Mouse (Mus musculus): ENCODE results near the gene Pfkfb2. TPM values are rescaled to one million over a fixed set of nuclear protein-coding genes. Genes with fewer than 3 reads are reported as not detected.

The Pfkfb2 gene
- polyA plus RNA-seq, 1 experiment = 9.7 TPM

DNA sequence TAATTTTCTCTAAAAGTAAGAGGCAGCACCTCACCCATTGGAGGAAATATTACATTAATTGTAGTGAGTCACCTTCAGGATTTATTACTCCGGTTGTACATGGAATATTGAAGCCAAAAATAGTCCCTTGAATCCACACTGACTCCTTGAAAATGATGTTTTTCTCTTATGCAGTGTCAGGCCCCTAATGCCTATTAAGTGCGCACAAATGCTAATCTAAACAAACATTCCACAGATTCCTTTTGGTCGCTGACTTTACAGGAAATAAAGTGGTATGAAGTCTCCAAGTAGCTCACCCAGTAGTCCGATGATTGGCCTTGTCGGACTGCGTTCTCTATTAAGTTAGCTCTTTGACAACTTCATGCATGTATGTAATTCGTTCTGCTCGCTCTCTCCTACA is 5.8 kb upstream of the Pfkfb2 start:
- no peaks in the 10 kb centered on the region for H3K4me1 ChIP-seq (ENCODE audit: control insufficient read depth, insufficient read depth, low read length)
- no peak overlapping the region for H3K9ac ChIP-seq (ENCODE audit: low read depth, poor library complexity, severe bottlenecking)
- H3K27ac ChIP-seq (ENCODE audit: insufficient read depth, low read length) = no peak overlapping the region
- TF ChIP-seq CTCF (IDR thresholded peaks at IDR 0.05; ENCODE audit: low read depth, low read length) (no peak), POLR2A (IDR thresholded peaks at IDR 0.05; ENCODE audit: insufficient read depth, low read length) (no peak), EP300 (IDR thresholded peaks at IDR 0.05; ENCODE audit: insufficient read depth, low read depth, low read length) (no peak)
- no peaks in the 10 kb centered on the region for H3K27me3 ChIP-seq (ENCODE audit: control insufficient read depth, insufficient read depth, low read length, poor library complexity, severe bottlenecking)
- H3K4me3 ChIP-seq (ENCODE audit: low read depth, low read length) = no peak overlapping the region
- H3K9me3 ChIP-seq (replicated peaks; ENCODE audit: control insufficient read depth, insufficient read depth, low read length, poor library complexity, severe bottlenecking) = no peaks in the 10 kb centered on the region
- no peaks in the 10 kb centered on the region for H3K36me3 ChIP-seq (ENCODE audit: control insufficient read depth, insufficient read depth, low read length, poor library complexity, severe bottlenecking)

DNA sequence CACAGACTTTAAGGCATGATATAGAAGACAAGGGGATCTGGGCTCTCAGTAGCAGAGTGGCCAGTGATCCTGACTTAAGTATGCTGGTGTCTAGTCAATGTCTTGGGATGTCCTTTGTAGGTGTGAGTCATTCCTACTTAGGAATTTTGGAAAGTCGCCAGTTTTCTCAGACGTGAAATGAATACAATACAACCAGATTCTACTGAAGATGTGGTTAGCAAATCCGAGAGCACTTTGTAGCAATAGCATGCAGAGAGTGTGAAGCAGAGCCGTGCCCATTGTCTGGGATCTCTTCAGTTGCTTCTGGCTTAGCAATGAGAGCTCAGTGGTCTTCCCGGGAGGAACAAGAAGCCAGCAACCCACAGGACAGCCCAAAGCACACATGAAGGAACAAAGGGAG is 5.4 kb upstream of the Pfkfb2 start:
- no peaks in the 10 kb centered on the region for H3K27me3 ChIP-seq (ENCODE audit: control insufficient read depth, insufficient read depth, low read length, poor library complexity, severe bottlenecking)
- no peaks in the 10 kb centered on the region for H3K36me3 ChIP-seq (ENCODE audit: control insufficient read depth, insufficient read depth, low read length, poor library complexity, severe bottlenecking)
- H3K4me1 ChIP-seq (ENCODE audit: control insufficient read depth, insufficient read depth, low read length) = no peaks in the 10 kb centered on the region
- H3K27ac ChIP-seq (ENCODE audit: insufficient read depth, low read length) = no peak overlapping the region
- TF ChIP-seq EP300 (IDR thresholded peaks at IDR 0.05; ENCODE audit: insufficient read depth, low read depth, low read length) (no peak), POLR2A (IDR thresholded peaks at IDR 0.05; ENCODE audit: insufficient read depth, low read length) (no peak), CTCF (IDR thresholded peaks at IDR 0.05; ENCODE audit: low read depth, low read length) (no peak)
- no peak overlapping the region for H3K9ac ChIP-seq (ENCODE audit: low read depth, poor library complexity, severe bottlenecking)
- no peak overlapping the region for H3K4me3 ChIP-seq (ENCODE audit: low read depth, low read length)
- no peaks in the 10 kb centered on the region for H3K9me3 ChIP-seq (replicated peaks; ENCODE audit: control insufficient read depth, insufficient read depth, low read length, poor library complexity, severe bottlenecking)

DNA sequence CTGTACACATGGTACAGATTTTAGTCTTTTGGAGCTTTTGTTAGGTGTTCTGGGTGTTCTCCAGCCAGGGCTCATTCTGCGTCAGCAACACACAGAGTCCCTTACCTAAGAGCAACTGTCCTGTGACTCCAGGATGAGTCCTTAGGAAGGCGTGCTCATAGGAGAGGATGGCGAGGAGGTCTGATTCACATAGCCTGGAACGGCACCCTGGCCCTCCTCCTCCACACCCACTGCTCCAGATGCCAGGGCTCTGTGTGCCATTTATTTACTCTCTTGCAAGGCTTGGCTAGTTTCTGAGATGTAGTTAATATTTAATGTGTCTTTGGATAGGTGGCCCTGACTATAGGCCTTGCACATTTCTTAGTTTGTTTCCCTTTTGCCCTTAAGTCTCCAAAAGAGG is 4.6 kb upstream of the Pfkfb2 start:
- TF ChIP-seq EP300 (IDR thresholded peaks at IDR 0.05; ENCODE audit: insufficient read depth, low read depth, low read length) (no peak), POLR2A (IDR thresholded peaks at IDR 0.05; ENCODE audit: insufficient read depth, low read length) (no peak), CTCF (IDR thresholded peaks at IDR 0.05; ENCODE audit: low read depth, low read length) (no peak)
- H3K9me3 ChIP-seq (replicated peaks; ENCODE audit: control insufficient read depth, insufficient read depth, low read length, poor library complexity, severe bottlenecking) = no peaks in the 10 kb centered on the region
- no peaks in the 10 kb centered on the region for H3K36me3 ChIP-seq (ENCODE audit: control insufficient read depth, insufficient read depth, low read length, poor library complexity, severe bottlenecking)
- H3K9ac ChIP-seq (ENCODE audit: low read depth, poor library complexity, severe bottlenecking) = no peak overlapping the region
- H3K27ac ChIP-seq (ENCODE audit: insufficient read depth, low read length) = no peak overlapping the region
- no peaks in the 10 kb centered on the region for H3K4me1 ChIP-seq (ENCODE audit: control insufficient read depth, insufficient read depth, low read length)
- no peak overlapping the region for H3K4me3 ChIP-seq (ENCODE audit: low read depth, low read length)
- no peaks in the 10 kb centered on the region for H3K27me3 ChIP-seq (ENCODE audit: control insufficient read depth, insufficient read depth, low read length, poor library complexity, severe bottlenecking)

DNA sequence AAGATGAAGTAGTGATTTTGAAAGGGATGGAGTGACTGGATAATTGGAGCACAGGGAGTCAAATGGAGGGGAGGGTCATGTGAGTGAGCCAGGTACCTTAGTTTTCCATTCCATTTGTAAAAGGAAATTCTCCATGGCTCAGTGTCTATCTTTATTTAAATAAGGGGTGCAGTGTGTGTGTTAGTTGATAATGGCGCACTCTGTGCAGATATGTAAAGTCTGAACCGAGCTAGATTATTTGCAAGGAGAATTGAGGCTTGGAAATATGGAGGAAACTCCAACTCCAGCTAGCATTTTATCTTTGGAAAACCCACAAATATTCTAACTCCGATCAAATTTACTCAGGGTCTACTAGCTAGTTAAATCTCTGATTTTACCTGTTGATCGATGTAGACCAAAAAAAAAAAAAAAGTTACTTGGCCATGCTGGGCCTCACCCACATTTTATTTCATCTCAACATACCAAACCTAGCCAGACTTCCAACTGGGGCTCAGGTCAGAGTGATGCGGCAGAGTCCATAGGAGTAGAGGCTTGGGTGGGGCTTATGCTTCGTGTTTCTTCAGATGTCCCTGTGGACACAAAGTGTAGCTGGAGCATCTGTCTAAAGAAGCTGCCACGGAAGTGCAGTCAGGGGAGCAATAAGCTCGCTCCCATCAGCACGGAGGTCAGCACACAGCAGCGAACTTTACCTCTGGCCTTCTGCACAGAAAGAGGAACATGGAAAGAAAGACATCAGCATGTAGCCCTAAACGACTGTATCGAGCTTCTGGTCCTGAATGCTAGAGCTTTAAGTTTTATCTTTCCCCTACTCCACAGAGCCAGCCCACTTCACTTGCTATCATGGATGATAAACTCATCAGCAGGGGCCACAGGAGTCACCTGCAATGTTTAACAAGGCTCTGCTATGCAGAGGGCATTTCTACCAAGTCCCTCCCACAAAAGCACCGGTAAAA is 3.9 kb upstream of the Pfkfb2 start:
- Histone ChIP-seq H3K27ac (ENCODE audit: insufficient read depth, low read length) (no peak overlapping the region), H3K9ac (ENCODE audit: low read depth, poor library complexity, severe bottlenecking) (no peak overlapping the region), H3K4me3 (ENCODE audit: low read depth, low read length) (no peak overlapping the region), H3K4me1 (ENCODE audit: control insufficient read depth, insufficient read depth, low read length) (no peaks in the 10 kb centered on the region), H3K36me3 (ENCODE audit: control insufficient read depth, insufficient read depth, low read length, poor library complexity, severe bottlenecking) (no peaks in the 10 kb centered on the region), H3K27me3 (ENCODE audit: control insufficient read depth, insufficient read depth, low read length, poor library complexity, severe bottlenecking) (no peaks in the 10 kb centered on the region), H3K9me3 (replicated peaks; ENCODE audit: control insufficient read depth, insufficient read depth, low read length, poor library complexity, severe bottlenecking) (no peaks in the 10 kb centered on the region)
- TF ChIP-seq CTCF (IDR thresholded peaks at IDR 0.05; ENCODE audit: low read depth, low read length) (no peak), POLR2A (IDR thresholded peaks at IDR 0.05; ENCODE audit: insufficient read depth, low read length) (no peak), EP300 (IDR thresholded peaks at IDR 0.05; ENCODE audit: insufficient read depth, low read depth, low read length) (no peak)

DNA sequence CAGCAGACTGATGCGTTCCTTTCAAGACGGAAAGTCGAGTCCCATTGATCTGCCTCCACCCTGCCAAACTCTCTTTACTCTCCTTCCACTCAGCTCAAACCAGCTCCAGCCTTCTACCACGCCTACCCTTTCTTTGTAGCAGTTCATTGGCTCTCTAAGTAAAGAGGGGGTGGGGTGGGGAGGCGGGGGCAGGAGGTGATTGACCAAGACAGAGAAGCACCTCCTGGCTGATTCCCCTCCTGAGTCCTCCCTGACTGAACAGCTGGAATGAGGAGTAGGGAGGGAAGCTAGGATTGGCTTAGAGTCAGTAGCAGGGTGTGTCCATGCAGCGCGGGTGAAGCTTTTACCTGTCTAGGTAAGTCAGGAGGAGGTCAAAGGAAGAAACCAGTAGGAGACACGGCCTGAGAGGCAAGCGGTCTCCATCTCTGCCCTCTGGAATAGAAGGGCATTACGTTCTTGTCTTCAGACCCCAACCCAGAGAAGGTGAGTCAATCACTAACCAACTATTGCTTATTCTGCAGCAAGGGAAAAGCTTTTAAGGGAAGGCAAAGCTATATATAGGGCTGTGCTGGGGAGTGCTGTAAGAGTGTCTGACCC is 2.8 kb upstream of the Pfkfb2 start, which contains the start of gene AA986860:
Gene AA986860, plus strand, starts transcription at position 236 of the 597 bp plus-strand sequence.
- no peaks in the 10 kb centered on the region for H3K9me3 ChIP-seq (replicated peaks; ENCODE audit: control insufficient read depth, insufficient read depth, low read length, poor library complexity, severe bottlenecking)
- no peaks in the 10 kb centered on the region for H3K36me3 ChIP-seq (ENCODE audit: control insufficient read depth, insufficient read depth, low read length, poor library complexity, severe bottlenecking)
- no peaks in the 10 kb centered on the region for H3K27me3 ChIP-seq (ENCODE audit: control insufficient read depth, insufficient read depth, low read length, poor library complexity, severe bottlenecking)
- H3K27ac ChIP-seq (ENCODE audit: insufficient read depth, low read length) = no peak within 1 kb of the TSS
- H3K4me1 ChIP-seq (ENCODE audit: control insufficient read depth, insufficient read depth, low read length) = no peaks in the 10 kb centered on the region
- H3K9ac ChIP-seq (ENCODE audit: low read depth, poor library complexity, severe bottlenecking) = no peak within 1 kb of the TSS
- TF ChIP-seq EP300 (IDR thresholded peaks at IDR 0.05; ENCODE audit: insufficient read depth, low read depth, low read length) = no peak
- TF ChIP-seq POLR2A (IDR thresholded peaks at IDR 0.05; ENCODE audit: insufficient read depth, low read length) = peak; percentile 24
- no peak for TF ChIP-seq CTCF (IDR thresholded peaks at IDR 0.05; ENCODE audit: low read depth, low read length)
- peak within 1 kb of the TSS; percentile 21; the same call in 1 of the 2 replicates for H3K4me3 ChIP-seq (ENCODE audit: low read depth, low read length)

DNA sequence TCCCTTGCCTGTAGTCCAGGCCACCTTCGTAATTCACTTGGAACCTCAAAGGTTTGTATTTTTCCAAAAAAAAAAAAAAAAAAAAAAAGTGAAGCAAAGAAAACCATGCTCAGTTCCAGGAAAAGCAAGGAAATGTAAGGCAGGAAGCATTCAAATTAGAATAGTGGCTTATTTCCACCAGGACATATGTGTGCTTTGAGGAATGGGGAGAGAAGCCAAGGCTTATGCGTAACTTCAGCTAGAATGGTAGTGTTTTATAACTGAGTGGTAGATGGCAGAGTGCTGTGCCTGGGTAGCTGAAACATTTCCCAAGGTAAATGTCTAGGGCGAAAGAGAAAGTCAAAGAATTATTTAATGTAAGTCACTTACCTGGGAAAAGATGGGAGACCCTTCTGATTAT is 345 bp downstream of the Pfkfb2 start:
- H3K27me3 ChIP-seq (ENCODE audit: control insufficient read depth, insufficient read depth, low read length, poor library complexity, severe bottlenecking) = no peaks in the 10 kb centered on the region
- H3K9me3 ChIP-seq (replicated peaks; ENCODE audit: control insufficient read depth, insufficient read depth, low read length, poor library complexity, severe bottlenecking) = no peaks in the 10 kb centered on the region
- no peak overlapping the region for H3K4me3 ChIP-seq (ENCODE audit: low read depth, low read length)
- no peak overlapping the region for H3K27ac ChIP-seq (ENCODE audit: insufficient read depth, low read length)
- H3K9ac ChIP-seq (ENCODE audit: low read depth, poor library complexity, severe bottlenecking) = no peak overlapping the region
- TF ChIP-seq CTCF (IDR thresholded peaks at IDR 0.05; ENCODE audit: low read depth, low read length) (no peak), POLR2A (IDR thresholded peaks at IDR 0.05; ENCODE audit: insufficient read depth, low read length) (no peak), EP300 (IDR thresholded peaks at IDR 0.05; ENCODE audit: insufficient read depth, low read depth, low read length) (no peak)
- no peaks in the 10 kb centered on the region for H3K36me3 ChIP-seq (ENCODE audit: control insufficient read depth, insufficient read depth, low read length, poor library complexity, severe bottlenecking)
- no peaks in the 10 kb centered on the region for H3K4me1 ChIP-seq (ENCODE audit: control insufficient read depth, insufficient read depth, low read length)

Measured in ES-Bruce4 (cell line).